24 mouse cellular contexts compared by ENCODE assay signal in genomic region chr6:54255321-54255720, GRCm38 (mm10).
DNase-seq lines count a peak whose midpoint lies in the region; ATAC-seq and TF ChIP-seq lines count a peak whose summit lies in the region.
"Had no signal": no experiment of that assay in that cellular context is flagged by ENCODE, and none has a peak within 500 bp of the region (broad histone marks: within the 10 kb centered on the region; RNA-seq: fewer than 3 reads in every experiment).

No protein-coding gene starts in this region.

- no peak overlapping the region for H3K27ac ChIP-seq in midbrain, embryonic 12.5 days (replicated peaks)
- H3K27ac ChIP-seq in midbrain, embryonic 11.5 days (ENCODE audit: low read depth, low read length) = no peak overlapping the region
- no peak overlapping the region for H3K27ac ChIP-seq in embryonic facial prominence, embryonic 15.5 days (replicated peaks)
- no peak overlapping the region for H3K27ac ChIP-seq in forebrain, embryonic 15.5 days (replicated peaks)
- no peak overlapping the region for H3K27ac ChIP-seq in layer of hippocampus, adult 2 months
- H3K27ac ChIP-seq: embryonic facial prominence, embryonic 12.5 days; heart, embryonic 10.5 days; kidney, embryonic 15.5 days; left cerebral cortex, adult 2 months; liver, embryonic 15.5 days; lung, embryonic 15.5 days; stomach, embryonic 15.5 days had no signal

- no peak overlapping the region for H3K4me3 ChIP-seq in midbrain, embryonic 12.5 days
- H3K4me3 ChIP-seq in midbrain, embryonic 11.5 days (ENCODE audit: low read depth, low read length) = no peak overlapping the region
- H3K4me3 ChIP-seq in embryonic facial prominence, embryonic 15.5 days (replicated peaks) = no peak overlapping the region
- no peak overlapping the region for H3K4me3 ChIP-seq in forebrain, embryonic 15.5 days
- no peak overlapping the region for H3K4me3 ChIP-seq in layer of hippocampus, adult 2 months
- H3K4me3 ChIP-seq: embryonic facial prominence, embryonic 12.5 days; heart, embryonic 10.5 days; kidney, embryonic 15.5 days; left cerebral cortex, adult 2 months; liver, embryonic 15.5 days; lung, embryonic 15.5 days; megakaryocyte, embryonic 14.5 days; stomach, embryonic 15.5 days had no signal

- no peaks in the 10 kb centered on the region for H3K36me3 ChIP-seq in midbrain, embryonic 12.5 days
- H3K36me3 ChIP-seq in midbrain, embryonic 11.5 days (ENCODE audit: control insufficient read depth, insufficient read depth, low read length) = no peaks in the 10 kb centered on the region
- H3K36me3 ChIP-seq in embryonic facial prominence, embryonic 15.5 days = no peaks in the 10 kb centered on the region
- H3K36me3 ChIP-seq in forebrain, embryonic 15.5 days = no peaks in the 10 kb centered on the region
- H3K36me3 ChIP-seq: embryonic facial prominence, embryonic 12.5 days; heart, embryonic 10.5 days; kidney, embryonic 15.5 days; liver, embryonic 15.5 days; lung, embryonic 15.5 days; stomach, embryonic 15.5 days had no signal

- 64% methylated on average over 11 of the region's 11 CpGs for WGBS in midbrain, embryonic 12.5 days
- 71% methylated on average over 11 of the region's 11 CpGs for WGBS in midbrain, embryonic 11.5 days
- WGBS in embryonic facial prominence, embryonic 15.5 days = 38% methylated on average over 11 of the region's 11 CpGs
- WGBS in forebrain, embryonic 15.5 days = 11% methylated on average over 11 of the region's 11 CpGs

- peaks cover 15% of the 10 kb centered on the region; the same call in 1 of the 2 replicates for H3K4me1 ChIP-seq in midbrain, embryonic 12.5 days
- peaks cover 2% of the 10 kb centered on the region for H3K4me1 ChIP-seq in midbrain, embryonic 11.5 days (ENCODE audit: control insufficient read depth, insufficient read depth, low read length)
- H3K4me1 ChIP-seq in embryonic facial prominence, embryonic 15.5 days = 0 out of 2 replicates have a peak, but pooled peaks cover 11% of the 10 kb centered on the region
- H3K4me1 ChIP-seq in forebrain, embryonic 15.5 days = peaks cover 14% of the 10 kb centered on the region
- H3K4me1 ChIP-seq: liver, embryonic 15.5 days; stomach, embryonic 15.5 days had no signal

- peak; percentile 34; the same call in 1 of the 2 replicates for ATAC-seq in midbrain, embryonic 12.5 days (ENCODE audit: low FRiP score, low read depth)
- no peak for ATAC-seq in midbrain, embryonic 11.5 days (ENCODE audit: low FRiP score)
- peak; percentile 62 for ATAC-seq in embryonic facial prominence, embryonic 15.5 days (ENCODE audit: insufficient number of reproducible peaks, low FRiP score, low TSS enrichment, low read depth)
- peak; percentile 64 for ATAC-seq in forebrain, embryonic 15.5 days (replicated peaks)
- no peak for ATAC-seq in monocyte, adult 5-6 weeks (replicated peaks; ENCODE audit: insufficient number of reproducible peaks, low FRiP score, low TSS enrichment, poor library complexity, severe bottlenecking)
- ATAC-seq: intestine, postnatal 0 days; midbrain, embryonic 16.5 days had no signal

- H3K9me3 ChIP-seq in midbrain, embryonic 12.5 days = no peaks in the 10 kb centered on the region
- no peaks in the 10 kb centered on the region for H3K9me3 ChIP-seq in midbrain, embryonic 11.5 days (ENCODE audit: control insufficient read depth, low read length)
- no peaks in the 10 kb centered on the region for H3K9me3 ChIP-seq in embryonic facial prominence, embryonic 15.5 days (replicated peaks)
- no peaks in the 10 kb centered on the region for H3K9me3 ChIP-seq in forebrain, embryonic 15.5 days
- H3K9me3 ChIP-seq: embryonic facial prominence, embryonic 12.5 days; heart, embryonic 10.5 days; kidney, embryonic 15.5 days; liver, embryonic 15.5 days; lung, embryonic 15.5 days; megakaryocyte, embryonic 14.5 days; stomach, embryonic 15.5 days had no signal

- no peaks in the 10 kb centered on the region; the same call in 1 of the 2 replicates for H3K27me3 ChIP-seq in midbrain, embryonic 12.5 days
- no peaks in the 10 kb centered on the region for H3K27me3 ChIP-seq in midbrain, embryonic 11.5 days (ENCODE audit: control insufficient read depth, insufficient read depth, low read length)
- H3K27me3 ChIP-seq in embryonic facial prominence, embryonic 15.5 days = no peaks in the 10 kb centered on the region
- H3K27me3 ChIP-seq in forebrain, embryonic 15.5 days = no peaks in the 10 kb centered on the region
- H3K27me3 ChIP-seq: embryonic facial prominence, embryonic 12.5 days; kidney, embryonic 15.5 days; liver, embryonic 15.5 days; lung, embryonic 15.5 days; megakaryocyte, embryonic 14.5 days; stomach, embryonic 15.5 days had no signal

- no peak for DNase-seq in midbrain, embryonic 11.5 days (ENCODE audit: low spot score, missing footprints)
- no peak for DNase-seq in thymus, postnatal 0 days (ENCODE audit: low spot score)
- no peak for DNase-seq in layer of hippocampus, adult 2 months (ENCODE audit: low spot score in 2 of 2)
- DNase-seq: gastrocnemius, postnatal 10 days; heart, postnatal 4 days; layer of hippocampus, adult 9-11 months; left cerebral cortex, postnatal 4 days; lung, postnatal 36 days; right cerebral cortex, postnatal 25 days; thymus, adult 18-20 months had no signal

- no peak overlapping the region for H3K4me2 ChIP-seq in midbrain, embryonic 12.5 days (replicated peaks)
- no peak overlapping the region for H3K4me2 ChIP-seq in midbrain, embryonic 11.5 days
- no peak overlapping the region for H3K4me2 ChIP-seq in embryonic facial prominence, embryonic 15.5 days (replicated peaks)
- H3K4me2 ChIP-seq in forebrain, embryonic 15.5 days (replicated peaks) = no peak overlapping the region
- H3K4me2 ChIP-seq: embryonic facial prominence, embryonic 12.5 days; kidney, embryonic 15.5 days; liver, embryonic 15.5 days; lung, embryonic 15.5 days; stomach, embryonic 15.5 days had no signal

- no peak overlapping the region for H3K9ac ChIP-seq in midbrain, embryonic 12.5 days (replicated peaks)
- H3K9ac ChIP-seq in midbrain, embryonic 11.5 days (ENCODE audit: low read length) = no peak overlapping the region
- H3K9ac ChIP-seq in embryonic facial prominence, embryonic 15.5 days = no peak overlapping the region
- no peak overlapping the region for H3K9ac ChIP-seq in forebrain, embryonic 15.5 days (replicated peaks)
- H3K9ac ChIP-seq: embryonic facial prominence, embryonic 12.5 days; kidney, embryonic 15.5 days; liver, embryonic 15.5 days; lung, embryonic 15.5 days; stomach, embryonic 15.5 days had no signal

- TF ChIP-seq CTCF in layer of hippocampus, adult 2 months (conservative IDR thresholded peaks at IDR 0.05) = no peak

Comparison
In these comparisons a context has a peak if more than half of its experiments do, and no peak if none do; other contexts are left out.
1. ATAC-seq: peak in midbrain, embryonic 12.5 days (single experiment), embryonic facial prominence, embryonic 15.5 days (single experiment) and forebrain, embryonic 15.5 days (single experiment); none in midbrain, embryonic 11.5 days (single experiment) and monocyte, adult 5-6 weeks (single experiment).